Mouse (Mus musculus) heart, adult 2 months (tissue): ENCODE results near the gene Hoxa11. TPM values are rescaled to one million over a fixed set of nuclear protein-coding genes. Genes with fewer than 3 reads are reported as not detected.

ENCODE experiments used
- DNase-seq, 2 experiments: peaks; one replicate each; pipeline ENCODE4 v3.0.0; 2021
- H3K27ac ChIP-seq: fragments of 200-600 bp; 2 replicates; pipeline ENCODE4 v1.8.1; 2022
- H3K27me3 ChIP-seq: fragments of 200-500 bp; 2 replicates; pipeline ENCODE4 v1.6.1; 2012; ENCODE audit warnings: mild to moderate bottlenecking, low read length, inconsistent platforms, mixed read lengths; ENCODE audit not compliant: control insufficient read depth, insufficient read depth
- H3K36me3 ChIP-seq: fragments of 200-500 bp; 2 replicates; pipeline ENCODE4 v1.6.1; 2012; ENCODE audit warnings: low read length, inconsistent platforms; ENCODE audit not compliant: control insufficient read depth, insufficient read depth
- H3K4me1 ChIP-seq: fragments of 200-500 bp; 2 replicates; pipeline ENCODE4 v1.6.1; 2011; ENCODE audit warnings: low read length; ENCODE audit not compliant: control insufficient read depth, insufficient read depth
- H3K4me3 ChIP-seq: fragments of 200-600 bp; 2 replicates; pipeline ENCODE4 v1.8.1; 2022
- H3K79me2 ChIP-seq: fragments of 200-500 bp; replicated peaks from 2 replicates; pipeline ENCODE4 v1.6.1; 2012; ENCODE audit warnings: mild to moderate bottlenecking, inconsistent platforms, low read length, moderate library complexity, mixed read lengths; ENCODE audit not compliant: control insufficient read depth, insufficient read depth
- H3K9ac ChIP-seq: fragments of 200-500 bp; 2 replicates; pipeline ENCODE4 v1.6.1; 2012; ENCODE audit warnings: low read depth, mild to moderate bottlenecking, control low read depth, inconsistent platforms, low read length, mixed read lengths
- CTCF ChIP-seq: fragments of 200-600 bp; IDR thresholded peaks from 2 replicates; pipeline ENCODE4 v1.8.1; 2022; ENCODE audit warnings: antibody characterized with exemption, mild to moderate bottlenecking, moderate library complexity
- EP300 ChIP-seq: fragments of 200-500 bp; IDR thresholded peaks from 2 replicates; pipeline ENCODE4 v1.6.1; 2011; ENCODE audit warnings: low read depth, low read length, control low read depth; ENCODE audit not compliant: insufficient read depth
- POLR2A ChIP-seq: fragments of 200-500 bp; IDR thresholded peaks from 2 replicates; pipeline ENCODE4 v1.6.1; 2011; ENCODE audit warnings: mild to moderate bottlenecking, low read depth, low read length, control low read depth; ENCODE audit not compliant: insufficient read depth
- WGBS: fragments of 180-500 bp; shearing (Covaris S2); methylation state at CpG from one replicate; pipeline ENCODE4 v1.1.7; 2018; 5-methylcytosine and 5-hydroxymethylcytosine counted together
- intact Hi-C: fragments of 180-260 bp; cut with DNase I; formaldehyde crosslinking; loops from one replicate; pipeline ENCODE4 v1.15.1; 2025
- polyA plus RNA-seq: library from polyadenylated mRNA; depleted of rRNA; stranded (reverse); fragments of >200 nt; gene quantifications from 2 replicates; pipeline ENCODE4 v1.2.3, GENCODE M21; 2012
- total RNA-seq, 2 experiments: library from RNA; stranded (reverse); gene quantifications; 2 replicates each; pipeline ENCODE4 v1.2.3; 2021

The Hoxa11 gene
- total and polyA plus RNA-seq, 3 experiments: not detected

GRCm38 (mm10) chr6:52267221-52267620 is 21.6 kb upstream of the Hoxa11 start:
- WGBS: 29% methylated on average over 5 of the region's 5 CpGs
- H3K79me2 ChIP-seq: no peaks in the 10 kb centered on the region
- intact Hi-C loops: loop anchor here (5.0 kb wide), 1 partner anchor 45 kb away; the partner anchor contains the start of gene Evx1
- no peak overlapping the region for H3K9ac ChIP-seq
- no peak for DNase-seq
- no peak overlapping the region for H3K27ac ChIP-seq
- H3K4me1 ChIP-seq: no peaks in the 10 kb centered on the region; the same call in 1 of the 2 replicates
- H3K36me3 ChIP-seq: no peaks in the 10 kb centered on the region
- no peak overlapping the region for H3K4me3 ChIP-seq
- H3K27me3 ChIP-seq: peaks cover 41% of the 10 kb centered on the region
- TF ChIP-seq POLR2A (no peak), CTCF (no peak), EP300 (no peak)

GRCm38 (mm10) chr6:52266666-52266985 is 21.0 kb upstream of the Hoxa11 start:
- Histone ChIP-seq H3K79me2 (no peaks in the 10 kb centered on the region), H3K4me3 (no peak overlapping the region), H3K27ac (no peak overlapping the region), H3K9ac (no peak overlapping the region), H3K27me3 (peaks cover 43% of the 10 kb centered on the region), H3K36me3 (no peaks in the 10 kb centered on the region), H3K4me1 (no peaks in the 10 kb centered on the region; the same call in 1 of the 2 replicates)
- no peak for TF ChIP-seq CTCF
- TF ChIP-seq EP300: no peak
- TF ChIP-seq POLR2A: no peak
- intact Hi-C loops: loop anchor here (5.0 kb wide), 1 partner anchor 46 kb away; the partner anchor contains the start of gene Evx1
- 9% methylated on average over 9 of the region's 9 CpGs for WGBS
- no peak for DNase-seq

DNA sequence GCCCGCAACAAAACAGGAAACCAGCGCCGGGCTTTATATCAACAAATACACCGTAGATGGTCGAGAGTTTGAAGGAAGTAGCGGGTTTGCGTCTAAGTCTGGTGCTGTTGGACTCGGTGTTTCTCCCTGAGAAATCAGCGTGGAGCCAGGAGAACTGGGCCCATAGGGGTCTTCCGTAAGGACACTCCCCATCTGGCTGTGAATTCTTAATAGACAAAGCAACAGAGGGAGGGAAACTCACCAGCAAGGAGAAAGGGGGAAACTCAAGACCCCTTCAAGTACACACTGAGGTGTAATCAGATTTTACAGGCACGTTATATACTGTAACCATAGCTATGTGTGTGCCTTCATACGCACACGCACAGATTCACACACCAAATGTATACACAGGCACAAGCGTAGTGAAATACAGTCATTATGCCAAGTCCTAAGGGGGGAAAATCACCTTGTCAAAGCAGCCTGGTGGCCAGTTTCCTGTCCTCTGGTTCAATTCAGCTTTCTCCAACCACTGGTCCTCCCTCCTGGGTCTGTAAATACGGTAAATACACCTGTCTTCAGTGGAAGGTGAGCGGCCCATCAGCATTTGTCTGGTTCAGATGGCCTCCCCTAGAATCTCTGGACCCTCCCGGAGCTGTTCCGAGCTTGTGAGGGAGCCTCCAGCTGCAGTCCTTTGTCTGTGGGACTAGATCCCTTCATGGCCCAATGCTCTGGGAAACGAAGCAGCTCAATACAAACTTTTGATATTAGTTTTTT is 20.5 kb upstream of the Hoxa11 start:
- intact Hi-C loops: loop anchor here (5.0 kb wide), 1 partner anchor 46 kb away; the partner anchor contains the start of gene Evx1
- 4% methylated on average over 19 of the region's 19 CpGs for WGBS
- no peak for DNase-seq
- Histone ChIP-seq H3K27me3 (peaks cover 45% of the 10 kb centered on the region), H3K4me3 (no peak overlapping the region), H3K36me3 (no peaks in the 10 kb centered on the region), H3K27ac (no peak overlapping the region), H3K4me1 (no peaks in the 10 kb centered on the region; the same call in 1 of the 2 replicates), H3K79me2 (no peaks in the 10 kb centered on the region), H3K9ac (no peak overlapping the region)
- TF ChIP-seq POLR2A (no peak), EP300 (no peak), CTCF (no peak)

DNA sequence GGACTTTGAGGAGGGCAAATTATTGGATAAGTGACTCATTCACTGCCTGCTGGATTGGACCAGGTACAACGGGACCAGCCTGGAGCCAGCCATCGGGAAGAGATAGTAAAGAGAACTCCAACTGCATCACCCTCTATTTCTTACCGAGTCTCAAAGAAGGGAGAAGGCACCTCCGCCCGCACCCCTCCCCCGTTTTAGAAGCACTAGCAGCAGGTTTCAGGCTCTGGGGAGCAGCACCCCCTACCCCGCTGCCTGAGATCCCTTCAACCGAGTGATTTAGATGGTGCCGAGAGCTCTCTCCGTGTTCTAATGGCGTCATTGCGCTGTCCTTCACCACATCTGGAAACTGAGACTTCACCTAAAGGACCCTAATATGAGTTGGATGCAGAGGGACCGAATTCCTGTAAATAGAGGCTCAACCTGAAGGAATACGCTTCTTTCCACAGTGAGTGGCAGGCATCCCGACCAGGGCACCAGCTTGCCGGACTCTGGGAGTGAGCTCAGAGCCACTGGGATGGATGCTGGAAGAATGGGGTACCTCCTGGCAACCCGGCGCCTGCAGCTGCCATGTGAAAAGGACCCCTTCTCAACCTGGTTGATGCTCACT is 19.8 kb upstream of the Hoxa11 start:
- TF ChIP-seq POLR2A (no peak), EP300 (no peak), CTCF (no peak)
- Histone ChIP-seq H3K4me1 (no peaks in the 10 kb centered on the region; the same call in 1 of the 2 replicates), H3K27ac (no peak overlapping the region), H3K9ac (no peak overlapping the region), H3K4me3 (no peak overlapping the region), H3K27me3 (peaks cover 49% of the 10 kb centered on the region), H3K36me3 (no peaks in the 10 kb centered on the region), H3K79me2 (no peaks in the 10 kb centered on the region)
- WGBS: 3% methylated on average over 18 of the region's 18 CpGs
- intact Hi-C loops: loop anchor here (5.0 kb wide), 1 partner anchor 47 kb away; the partner anchor contains the start of gene Evx1
- DNase-seq: no peak

- intact Hi-C loops: no loop called here
- TF ChIP-seq EP300: no peak
- TF ChIP-seq POLR2A: no peak
- TF ChIP-seq CTCF: no peak
- no peaks in the 10 kb centered on the region; the same call in 1 of the 2 replicates for H3K4me1 ChIP-seq
These were observed 18.6 kb upstream of the Hoxa11 start for GRCm38 (mm10) chr6:52264106-52264790.

More at GRCm38 (mm10) chr6:52264106-52264790, 18.6 kb upstream of the Hoxa11 start:
- 14% methylated on average over 5 of the region's 5 CpGs for WGBS
- Histone ChIP-seq H3K9ac (no peak overlapping the region), H3K36me3 (no peaks in the 10 kb centered on the region), H3K27ac (no peak overlapping the region), H3K27me3 (peaks cover 55% of the 10 kb centered on the region), H3K79me2 (no peaks in the 10 kb centered on the region), H3K4me3 (no peak overlapping the region)
- no peak for DNase-seq
